Mouse (Mus musculus): ENCODE data around the gene Setd5.

GRCm38 (mm10) chr6:113178286-113179194 is 101.4 kb downstream of the Setd5 start:
- TF ChIP-seq ZC3H11A (IDR thresholded peaks at IDR 0.05; ENCODE audit: borderline replicate concordance, low read depth, low read length), result no peak
- no peak for TF ChIP-seq MAFK (IDR thresholded peaks at IDR 0.05; ENCODE audit: insufficient read depth, low read depth, low read length)
- TF ChIP-seq HCFC1 (IDR thresholded peaks at IDR 0.05; ENCODE audit: borderline replicate concordance, insufficient read depth, low read length), result no peak
- TF ChIP-seq CHD2 (IDR thresholded peaks at IDR 0.05; ENCODE audit: low read depth, low read length), result no peak

All from ES-E14 (cell line).